Mouse (Mus musculus): Measurements from ENCODE around the gene Fyttd1.
"Not testable (repeated sequence)": the region's sequence is repeated elsewhere in the genome, so short reads cannot be mapped to it uniquely, and the experiment has no call there.

- not testable (repeated sequence) for TF ChIP-seq POLR2A (IDR thresholded peaks at IDR 0.05; ENCODE audit: borderline replicate concordance, insufficient read depth, low read length); CTCF (IDR thresholded peaks at IDR 0.05; ENCODE audit: borderline replicate concordance, insufficient read depth, low read depth, low read length)
These were observed 49.3 kb downstream of the Fyttd1 start for GRCm38 (mm10) chr16:32926629-32927028.

Data from cerebellum, adult 2 months (tissue).